Mouse (Mus musculus) left cerebral cortex, adult 2 months (tissue): Measurements from ENCODE around the gene Enpp4. TPM values are rescaled to one million over a fixed set of nuclear protein-coding genes. Genes with fewer than 3 reads are reported as not detected.

Experiments used
- DNase-seq, 2 experiments: peaks; one replicate each; pipeline ENCODE4 v3.0.0; 2021 to 2022; ENCODE audit warnings: low spot score in 2 of 2, mixed read lengths in 1 of 2; ENCODE audit errors: extremely low spot score in 1 of 2
- H3K27ac ChIP-seq: fragments of 200-600 bp; 2 replicates; pipeline ENCODE4 v1.8.1; 2022
- H3K4me3 ChIP-seq: fragments of 200-600 bp; 2 replicates; pipeline ENCODE4 v1.8.1; 2022
- CTCF ChIP-seq: fragments of 200-600 bp; IDR thresholded peaks from 2 replicates; pipeline ENCODE4 v1.8.1; 2022; ENCODE audit warnings: antibody characterized with exemption, mild to moderate bottlenecking, moderate library complexity
- intact Hi-C: fragments of 180-260 bp; cut with DNase I; formaldehyde crosslinking; loops from one replicate; pipeline ENCODE4 v1.15.1; 2025
- long read RNA-seq, 2 experiments: library from polyadenylated mRNA; stranded (forward); transcript quantifications; one replicate each; pipeline ENCODE4 v2.0.0; 2021; ENCODE audit warnings: borderline mapping rate in 2 of 2
- total RNA-seq, 2 experiments: library from RNA; stranded (reverse); gene quantifications; 2 replicates each; pipeline ENCODE4 v1.2.3; 2021

Gene Enpp4
- total RNA-seq: 10 to 100 TPM; 12.5 to 14.1 TPM
- long read RNA-seq, experiment 1, full-length matches to known transcripts: 19 of 24 reads
- long read RNA-seq, experiment 1, partial matches to known transcripts: 0 of 24 reads
- long read RNA-seq, experiment 1, other reads (novel, unspliced or antisense): 5 of 24 reads
- long read RNA-seq, experiment 2, full-length matches to known transcripts: 22 of 31 reads
- long read RNA-seq, experiment 2, partial matches to known transcripts: 0 of 31 reads
- long read RNA-seq, experiment 2, other reads (novel, unspliced or antisense): 9 of 31 reads

DNA sequence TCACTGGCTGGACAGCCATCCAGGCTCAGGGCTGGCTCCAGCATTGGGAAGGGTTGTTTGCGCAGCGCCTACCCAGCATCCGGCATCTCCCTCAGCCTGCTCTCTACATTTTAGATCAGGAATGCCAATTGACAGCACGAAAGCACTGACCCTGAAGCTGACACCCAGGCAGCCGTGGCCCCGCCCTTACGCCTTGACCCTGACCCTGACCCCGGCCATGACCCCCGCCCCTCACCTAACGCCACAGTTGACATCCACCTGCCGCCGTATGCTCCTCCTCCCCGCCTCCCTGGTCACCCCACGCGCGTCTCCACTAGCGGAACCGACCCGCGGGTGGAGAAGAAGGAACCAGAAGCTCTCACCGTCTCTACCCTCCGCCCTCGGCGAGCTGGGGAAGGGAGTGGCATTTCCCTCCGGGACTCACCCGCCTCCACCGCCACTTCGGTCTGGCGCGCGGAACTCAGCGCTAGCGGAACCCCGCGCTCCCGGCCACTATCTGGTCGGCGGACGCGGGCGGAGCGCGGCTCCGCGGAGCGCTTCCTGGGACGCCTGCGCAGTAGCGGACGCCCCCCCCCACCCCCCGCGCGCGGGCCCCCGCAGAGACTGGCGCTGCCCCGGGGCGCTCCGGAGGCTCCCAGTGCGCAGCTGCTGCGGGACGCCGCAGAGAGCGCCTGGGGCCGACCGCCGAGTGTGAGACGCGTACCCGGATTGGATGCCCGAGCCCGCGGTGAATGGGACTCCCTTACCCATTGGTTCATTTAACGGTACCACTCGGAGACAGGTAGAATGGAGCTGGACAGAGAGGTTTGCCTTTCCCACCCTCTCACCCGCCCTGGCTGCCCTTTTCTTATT, at the start of gene Enpp4:
Gene Enpp4, minus strand, starts transcription at position 523 of the 852 bp plus-strand sequence.
- TF ChIP-seq CTCF: no peak; the same call in 1 of the 2 replicates
- peak; percentile 91 to 94 for DNase-seq
- intact Hi-C loops: loop anchor here (1.0 to 2.0 kb wide), 2 partner anchors 14 to 27 kb away; partner anchors contain the start of gene Enpp5
- H3K4me3 ChIP-seq: peak within 1 kb of the TSS; percentile 59
- H3K27ac ChIP-seq: peak within 1 kb of the TSS; percentile 85

DNA sequence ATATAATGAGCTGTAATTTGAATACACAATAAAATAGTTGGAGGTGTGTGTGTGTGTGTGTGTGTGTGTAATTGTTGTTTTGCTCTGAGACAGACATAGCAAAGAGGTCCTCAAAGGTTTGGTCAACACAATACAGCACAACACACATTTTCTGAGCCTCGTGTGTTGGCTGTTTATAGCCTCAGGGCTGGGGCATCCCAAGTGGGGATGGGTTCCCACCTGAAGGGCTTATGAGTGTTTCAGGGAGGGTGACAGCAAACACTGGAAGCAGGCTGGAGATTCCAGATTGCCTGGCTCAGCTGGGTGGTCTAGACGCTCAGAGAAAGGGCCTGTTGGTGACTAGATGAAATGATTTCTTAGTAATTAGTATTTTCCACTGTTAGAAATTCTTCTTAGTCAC, 49.6 kb upstream of the Enpp4 start:
- DNase-seq: no peak
- Histone ChIP-seq H3K27ac (no peak overlapping the region), H3K4me3 (no peak overlapping the region)
- intact Hi-C loops: no loop called here
- no peak for TF ChIP-seq CTCF

DNA sequence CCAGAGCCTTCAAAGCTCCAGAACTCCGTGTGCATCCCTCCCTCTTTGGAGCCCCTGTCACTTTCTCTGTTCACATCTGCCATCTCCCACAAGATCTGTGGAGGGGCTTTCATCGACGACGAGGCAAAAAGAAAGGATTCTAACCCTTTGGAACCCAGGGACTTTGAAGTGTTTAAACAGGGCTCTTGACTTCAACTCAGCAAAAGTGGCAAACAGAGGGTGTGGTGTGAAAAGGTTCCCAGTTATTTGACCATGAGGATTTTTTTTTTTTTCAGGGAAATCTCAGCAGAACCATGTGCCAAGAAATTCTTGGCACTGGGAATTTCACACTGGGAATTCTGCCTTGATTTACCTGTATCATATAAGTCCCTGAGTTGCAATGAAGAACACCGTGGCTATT, 48.3 kb upstream of the Enpp4 start:
- DNase-seq: no peak
- TF ChIP-seq CTCF: no peak
- intact Hi-C loops: no loop called here
- Histone ChIP-seq H3K27ac (no peak overlapping the region), H3K4me3 (no peak overlapping the region)

DNA sequence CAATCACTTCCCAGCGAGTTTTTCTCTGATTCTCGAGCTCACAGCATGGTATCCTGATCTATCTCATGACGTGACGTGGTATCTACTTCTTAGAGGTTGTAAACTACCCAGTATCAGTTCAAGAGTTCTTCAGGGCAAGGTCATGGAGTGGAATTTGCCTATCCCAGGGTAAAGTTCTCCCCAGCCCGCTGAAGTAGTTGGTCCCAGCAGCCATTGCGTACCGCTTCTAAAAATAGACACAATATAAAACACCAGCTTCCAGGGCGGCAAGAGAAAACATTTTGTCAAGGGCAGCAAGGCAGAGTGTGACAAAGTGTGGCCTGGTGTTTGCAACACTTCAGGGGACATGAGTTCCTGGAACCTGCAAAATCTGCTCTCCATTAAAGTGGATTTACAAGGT, 46.3 kb upstream of the Enpp4 start:
- intact Hi-C loops: loop anchor here (1.0 kb wide), 1 partner anchor 104 kb away; no protein-coding TSS in a partner anchor
- H3K27ac ChIP-seq: no peak overlapping the region
- DNase-seq: no peak
- no peak overlapping the region for H3K4me3 ChIP-seq
- TF ChIP-seq CTCF: no peak

DNA sequence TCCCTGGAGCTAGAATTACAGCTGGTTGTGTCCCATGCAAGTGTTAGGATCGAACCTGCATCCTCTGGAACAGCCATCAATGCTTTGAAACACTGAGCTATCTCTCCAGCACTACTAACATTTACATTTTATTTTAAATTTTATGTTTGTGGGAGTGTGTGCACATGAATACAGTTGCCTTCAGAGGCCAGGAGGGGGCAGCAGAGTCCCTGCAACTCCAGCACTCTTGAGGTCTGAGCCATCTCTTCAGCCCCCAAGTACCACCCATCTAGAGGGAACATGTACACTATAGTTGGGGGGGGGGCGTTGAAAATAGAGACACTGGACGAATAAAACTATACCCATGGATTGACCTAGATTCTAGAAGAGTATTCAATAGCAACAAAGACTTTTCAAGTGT, 45.5 kb upstream of the Enpp4 start:
- peak; percentile 68 for TF ChIP-seq CTCF
- no peak overlapping the region for H3K4me3 ChIP-seq
- intact Hi-C loops: loop anchor here (1.0 kb wide), 1 partner anchor 105 kb away; no protein-coding TSS in a partner anchor
- H3K27ac ChIP-seq: no peak overlapping the region
- DNase-seq: no peak

DNA sequence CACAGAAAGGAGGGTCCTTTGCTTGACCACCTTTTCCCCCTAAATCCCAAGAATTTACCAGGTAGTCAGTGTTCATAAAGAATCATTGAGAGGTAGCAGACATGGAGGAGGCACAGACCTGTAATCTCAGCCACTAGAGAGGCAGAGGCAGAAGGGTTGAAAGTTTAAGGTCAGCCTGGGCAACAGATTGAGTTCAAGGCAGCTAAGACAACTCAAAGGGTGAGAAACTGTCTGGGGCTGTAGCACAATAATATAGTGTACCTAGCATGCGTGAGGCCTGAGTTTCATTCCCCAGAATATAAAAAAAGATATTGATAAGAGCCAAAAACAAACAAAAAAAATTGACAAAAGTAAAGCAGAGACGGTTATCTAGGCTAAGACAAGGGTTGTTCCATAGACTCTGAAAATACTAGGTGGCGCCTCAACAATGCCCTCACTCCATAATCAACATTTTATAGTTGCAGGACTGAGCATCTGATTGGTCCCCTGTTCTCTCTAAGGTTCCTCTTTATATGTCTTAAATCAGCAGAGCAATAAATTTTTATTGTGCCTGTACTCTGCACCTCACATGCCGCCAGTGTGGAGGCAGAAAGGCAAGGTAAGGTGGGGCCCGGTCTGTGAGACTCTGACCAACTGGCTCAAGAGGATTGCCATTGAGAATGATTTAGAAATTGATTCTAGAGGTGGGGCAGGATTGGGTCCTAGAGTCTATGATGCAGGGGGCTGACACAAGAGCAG, 42.7 kb upstream of the Enpp4 start:
- no peak for TF ChIP-seq CTCF
- intact Hi-C loops: no loop called here
- DNase-seq: no peak
- no peak overlapping the region for H3K4me3 ChIP-seq
- H3K27ac ChIP-seq: no peak overlapping the region

- Histone ChIP-seq H3K27ac (no peak overlapping the region), H3K4me3 (no peak overlapping the region)
- no peak for TF ChIP-seq CTCF
- intact Hi-C loops: no loop called here
- no peak for DNase-seq
These were observed 40.2 kb upstream of the Enpp4 start for GRCm38 (mm10) chr17:44145806-44146205.

DNA sequence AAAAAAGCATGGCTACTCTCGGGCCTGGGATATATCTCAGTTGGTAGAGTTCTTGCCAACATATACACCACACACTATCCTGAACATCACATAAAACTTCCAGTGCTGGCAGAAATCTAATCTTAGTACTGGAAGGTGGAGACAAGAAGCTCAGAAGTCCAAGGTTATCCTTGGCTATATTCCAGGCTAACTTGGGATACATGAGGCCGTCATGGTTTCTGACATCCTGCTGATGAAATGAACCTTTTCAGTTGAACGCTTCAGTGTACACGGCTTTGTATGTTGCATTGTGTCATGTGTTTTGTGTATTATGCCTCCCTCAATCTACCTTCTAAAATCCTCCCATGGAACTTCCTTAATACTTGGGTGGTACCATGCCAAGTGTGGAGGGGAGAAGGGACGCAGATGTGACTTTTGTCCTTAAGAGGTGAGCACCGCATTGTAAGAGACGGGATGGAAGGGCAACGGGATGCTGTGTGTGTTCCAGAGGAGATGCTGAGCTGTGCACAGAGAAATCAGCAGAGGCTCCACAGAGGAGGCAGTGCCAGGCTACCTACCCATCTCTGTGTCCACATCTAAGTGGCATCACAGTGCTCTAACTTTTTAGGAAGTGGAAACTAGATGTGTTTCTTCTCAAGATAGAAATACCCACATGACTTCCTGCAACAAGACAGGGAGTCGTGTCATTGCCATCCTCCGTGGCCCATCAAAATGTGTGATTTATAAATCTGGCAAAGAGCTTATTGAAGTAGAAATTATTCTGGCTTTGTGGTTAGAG, 31.4 kb upstream of the Enpp4 start:
- intact Hi-C loops: no loop called here
- no peak for DNase-seq
- no peak overlapping the region for H3K4me3 ChIP-seq
- no peak for TF ChIP-seq CTCF
- H3K27ac ChIP-seq: no peak overlapping the region

DNA sequence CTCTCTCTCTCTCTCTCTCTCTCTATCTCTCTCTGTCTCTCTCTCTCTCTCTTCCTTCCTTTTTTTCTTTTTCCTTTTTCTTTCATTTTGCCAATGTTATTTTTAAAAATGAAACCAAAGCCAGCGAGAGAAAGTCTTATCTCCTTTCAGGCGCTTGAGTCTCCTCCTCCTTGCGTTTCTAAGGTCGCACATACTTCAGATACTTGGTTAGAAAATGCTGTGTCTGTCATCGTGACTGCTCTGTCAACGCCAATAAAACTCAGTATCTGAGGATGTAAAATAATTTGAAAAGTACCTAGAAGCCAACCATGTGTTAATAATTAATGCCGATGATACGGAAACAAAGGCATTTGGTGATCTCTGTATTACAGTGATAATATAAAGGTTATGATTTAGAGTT, 30.4 kb upstream of the Enpp4 start:
- no peak overlapping the region for H3K4me3 ChIP-seq
- DNase-seq: no peak
- no peak for TF ChIP-seq CTCF
- intact Hi-C loops: no loop called here
- no peak overlapping the region for H3K27ac ChIP-seq

DNA sequence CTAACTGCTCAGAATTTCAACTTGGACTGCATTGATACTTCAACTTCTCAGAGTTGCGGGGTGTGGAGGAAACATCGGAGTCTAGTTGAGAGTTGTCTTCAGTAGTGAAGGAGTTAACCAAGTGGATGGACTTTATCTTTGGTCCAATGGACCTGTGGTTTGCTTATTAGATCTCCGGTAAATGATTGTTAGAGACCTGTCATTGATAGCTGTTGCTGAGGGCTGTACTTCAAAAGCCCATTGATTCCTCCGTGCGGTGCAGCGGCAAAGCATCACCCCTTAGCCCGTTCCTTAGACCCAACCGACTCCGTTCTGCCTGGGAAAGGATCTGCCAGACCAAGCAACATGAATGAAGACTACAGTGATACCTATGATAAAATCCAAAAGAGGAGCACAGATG, 28.9 kb upstream of the Enpp4 start:
- intact Hi-C loops: no loop called here
- no peak for DNase-seq
- Histone ChIP-seq H3K27ac (no peak overlapping the region), H3K4me3 (no peak overlapping the region)
- no peak for TF ChIP-seq CTCF

- Histone ChIP-seq H3K27ac (no peak overlapping the region), H3K4me3 (no peak overlapping the region)
- intact Hi-C loops: no loop called here
- DNase-seq: no peak
- TF ChIP-seq CTCF: no peak
These were observed 28.5 kb upstream of the Enpp4 start for GRCm38 (mm10) chr17:44134106-44134505.
